Mouse (Mus musculus): ENCODE data around the gene Zfand4. TPM values are rescaled to one million over a fixed set of nuclear protein-coding genes. Genes with fewer than 3 reads are reported as not detected.
A peak's percentile ranks its signal among the peaks of the same experiment; 100 is the strongest.
"Not testable (repeated sequence)": the region's sequence is repeated elsewhere in the genome, so short reads cannot be mapped to it uniquely, and the experiment has no call there.

Zfand4 gene
- 0.35 and 0.47 TPM in 2 replicates for polyA plus RNA-seq (2012; rRNA removed)

DNA sequence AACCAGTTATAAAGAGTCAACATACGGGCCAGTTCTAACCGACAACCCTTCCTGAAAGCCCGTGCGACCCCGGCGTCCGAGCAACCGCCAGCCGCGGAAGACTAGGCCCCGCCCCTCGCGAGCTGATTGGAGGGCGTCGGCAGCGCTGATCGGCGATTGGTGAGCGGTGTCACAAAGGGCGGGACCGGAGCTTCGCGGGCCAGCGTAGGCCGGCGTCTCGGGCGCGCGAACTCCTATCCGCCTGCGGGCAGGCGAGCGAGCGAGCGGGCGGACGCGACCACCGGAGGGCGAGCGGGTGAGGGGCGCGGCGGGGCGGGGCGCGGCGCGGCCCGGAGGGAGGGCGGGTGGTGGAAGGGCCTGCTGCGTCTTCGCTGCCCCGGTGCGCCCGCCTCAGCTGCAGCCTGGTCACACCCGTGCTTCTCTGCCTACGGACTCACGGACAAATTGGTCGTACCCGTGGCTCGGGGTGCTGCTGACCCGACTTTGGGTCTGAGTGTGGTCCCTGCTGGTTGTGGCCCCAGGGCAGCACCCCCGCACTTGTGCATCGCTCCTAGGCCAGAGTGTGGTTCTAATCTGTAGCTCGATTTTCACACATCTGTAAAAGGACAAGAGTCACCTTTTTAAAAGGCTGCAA is at the start of gene Zfand4:
Zfand4 (plus strand) TSS at position 205 of the 634 bp plus-strand sequence.
- Histone ChIP-seq H3K27ac (ENCODE audit: insufficient read depth, low read length) (no peak within 1 kb of the TSS; the same call in 1 of the 2 replicates), H3K4me3 (ENCODE audit: extremely low read depth, insufficient read depth, insufficient read length) (peak within 1 kb of the TSS; percentile 68), H3K36me3 (ENCODE audit: control insufficient read depth, insufficient read depth, low read length) (peaks cover 8% of the 10 kb centered on the region), H3K4me1 (ENCODE audit: control insufficient read depth, insufficient read depth, insufficient read length) (peaks cover 2% of the 10 kb centered on the region), H3K27me3 (ENCODE audit: control insufficient read depth, insufficient read depth, low read length) (no peaks in the 10 kb centered on the region)
- peak; percentile 53 to 90 for DNase-seq (ENCODE audit: low read depth in 1 of 2, low spot score in 2 of 2)
- TF ChIP-seq CTCF (IDR thresholded peaks at IDR 0.05; ENCODE audit: extremely low read depth, insufficient read depth, insufficient read length, insufficient replicate concordance), result no peak
- TF ChIP-seq POLR2A (IDR thresholded peaks at IDR 0.05; ENCODE audit: low read depth, low read length), result no peak
- under 1% methylated on average over 50 of the region's 67 CpGs for WGBS

DNA sequence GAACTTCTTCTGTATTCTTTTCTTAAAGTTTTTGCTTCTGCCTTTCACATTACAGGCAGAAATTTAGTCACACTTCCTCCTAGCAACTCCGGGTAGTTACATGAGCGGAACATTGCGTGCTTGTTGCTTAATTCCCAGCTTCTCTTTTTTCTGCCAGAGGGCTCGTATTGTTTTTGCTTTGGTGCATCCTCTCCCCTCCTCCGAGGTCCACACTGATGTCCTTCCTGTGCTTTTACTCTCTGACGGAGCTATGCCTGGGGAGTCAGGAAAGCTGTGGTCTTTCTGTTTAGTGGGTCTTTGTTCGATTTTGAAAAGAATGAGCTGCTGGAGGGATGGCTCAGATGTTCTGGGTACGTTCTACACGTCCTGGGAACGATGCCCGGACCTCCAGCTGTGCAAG is 36.3 kb upstream of the Zfand4 start:
- Histone ChIP-seq H3K36me3 (ENCODE audit: control insufficient read depth, insufficient read depth, low read length) (peaks cover 32% of the 10 kb centered on the region), H3K27me3 (ENCODE audit: control insufficient read depth, insufficient read depth, low read length) (no peaks in the 10 kb centered on the region), H3K4me1 (ENCODE audit: control insufficient read depth, insufficient read depth, insufficient read length) (no peaks in the 10 kb centered on the region), H3K4me3 (ENCODE audit: extremely low read depth, insufficient read depth, insufficient read length) (no peak overlapping the region), H3K27ac (ENCODE audit: insufficient read depth, low read length) (peak overlapping the region; percentile 55)
- no peak for TF ChIP-seq POLR2A (IDR thresholded peaks at IDR 0.05; ENCODE audit: low read depth, low read length)
- WGBS, result 61% methylated on average over 11 of the region's 11 CpGs
- no peak for DNase-seq (ENCODE audit: low read depth in 1 of 2, low spot score in 2 of 2)

DNA sequence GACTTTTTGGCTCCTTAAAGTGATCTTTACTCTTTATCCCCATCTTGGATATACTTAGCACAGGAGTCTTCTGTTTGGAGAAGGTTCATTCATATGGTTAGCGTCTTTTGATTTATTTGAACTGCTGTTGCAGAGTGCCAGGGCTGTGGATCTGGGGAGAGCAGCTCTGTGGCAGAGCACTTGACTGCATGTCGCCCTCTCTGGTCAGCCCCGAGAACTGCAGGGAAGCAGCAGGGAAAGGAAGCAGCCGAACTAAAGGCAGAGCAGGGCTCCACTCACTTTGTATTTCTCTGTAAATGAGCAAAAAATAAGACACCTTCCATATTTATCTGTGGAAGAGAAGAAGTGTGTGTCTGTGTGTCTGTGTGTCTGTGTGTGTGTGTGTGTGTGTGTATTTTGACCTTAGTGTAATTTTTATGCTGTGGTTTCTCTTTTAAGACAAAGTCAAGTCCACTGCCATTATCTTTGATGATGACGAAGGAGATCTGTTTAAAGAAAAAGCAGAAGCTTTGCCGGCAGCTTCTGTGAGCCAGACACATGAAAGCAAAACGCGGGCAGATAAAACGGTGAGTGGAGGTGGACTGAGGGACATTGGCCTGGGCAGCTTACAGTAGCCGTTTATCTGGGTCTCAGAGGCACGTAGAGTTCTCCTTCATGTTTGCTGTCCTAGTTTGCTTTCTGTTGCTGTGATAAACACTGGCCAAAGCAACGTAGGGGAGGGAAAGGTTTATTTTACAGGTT is 35.1 kb upstream of the Zfand4 start:
- no peaks in the 10 kb centered on the region for H3K27me3 ChIP-seq (ENCODE audit: control insufficient read depth, insufficient read depth, low read length)
- H3K4me1 ChIP-seq (ENCODE audit: control insufficient read depth, insufficient read depth, insufficient read length), result no peaks in the 10 kb centered on the region
- DNase-seq (ENCODE audit: low read depth in 1 of 2, low spot score in 2 of 2), result peak; percentile 19 to 63
- TF ChIP-seq POLR2A (IDR thresholded peaks at IDR 0.05; ENCODE audit: low read depth, low read length), result no peak
- TF ChIP-seq CTCF (IDR thresholded peaks at IDR 0.05; ENCODE audit: extremely low read depth, insufficient read depth, insufficient read length, insufficient replicate concordance), result peak; percentile 90
- H3K4me3 ChIP-seq (ENCODE audit: extremely low read depth, insufficient read depth, insufficient read length), result no peak overlapping the region
- peaks cover 27% of the 10 kb centered on the region for H3K36me3 ChIP-seq (ENCODE audit: control insufficient read depth, insufficient read depth, low read length)
- 58% methylated on average over 12 of the region's 12 CpGs for WGBS
- H3K27ac ChIP-seq (ENCODE audit: insufficient read depth, low read length), result no peak overlapping the region

DNA sequence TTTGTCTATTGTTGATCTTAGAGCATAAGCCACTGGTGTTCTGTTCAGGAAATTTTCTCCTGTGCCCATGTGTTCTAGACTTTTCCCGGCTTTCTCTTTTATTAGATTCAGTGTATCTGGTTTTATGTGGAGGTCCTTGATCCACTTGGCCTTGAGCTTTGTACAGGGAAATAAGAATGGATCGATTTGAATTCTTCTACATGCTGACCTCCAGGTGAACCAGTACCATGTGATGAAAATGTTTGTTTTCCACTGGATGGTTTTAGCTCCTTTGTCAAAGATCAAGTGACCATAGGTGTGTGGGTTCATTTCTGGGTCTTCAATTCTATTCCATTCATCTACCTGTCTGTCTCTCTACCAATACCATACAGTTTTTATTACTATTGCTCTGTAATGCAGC is 29.2 kb upstream of the Zfand4 start:
- not testable (repeated sequence) for H3K27ac ChIP-seq (ENCODE audit: insufficient read depth, low read length); DNase-seq (ENCODE audit: low read depth in 1 of 2, low spot score in 2 of 2); H3K4me3 ChIP-seq (ENCODE audit: extremely low read depth, insufficient read depth, insufficient read length); H3K27me3 ChIP-seq (ENCODE audit: control insufficient read depth, insufficient read depth, low read length); H3K4me1 ChIP-seq (ENCODE audit: control insufficient read depth, insufficient read depth, insufficient read length)
- WGBS, result 87% methylated on average over 2 of the region's 2 CpGs
- peaks cover 30% of the 10 kb centered on the region for H3K36me3 ChIP-seq (ENCODE audit: control insufficient read depth, insufficient read depth, low read length)

- H3K27me3 ChIP-seq (ENCODE audit: control insufficient read depth, insufficient read depth, low read length), result no peaks in the 10 kb centered on the region
- H3K4me1 ChIP-seq (ENCODE audit: control insufficient read depth, insufficient read depth, insufficient read length), result no peaks in the 10 kb centered on the region
- TF ChIP-seq CTCF (IDR thresholded peaks at IDR 0.05; ENCODE audit: extremely low read depth, insufficient read depth, insufficient read length, insufficient replicate concordance) (no peak), POLR2A (IDR thresholded peaks at IDR 0.05; ENCODE audit: low read depth, low read length) (no peak)
- no peak overlapping the region for H3K4me3 ChIP-seq (ENCODE audit: extremely low read depth, insufficient read depth, insufficient read length)
- WGBS, result 93% methylated on average over 5 of the region's 5 CpGs
- no peak for DNase-seq (ENCODE audit: low read depth in 1 of 2, low spot score in 2 of 2)
- no peak overlapping the region for H3K27ac ChIP-seq (ENCODE audit: insufficient read depth, low read length)
- H3K36me3 ChIP-seq (ENCODE audit: control insufficient read depth, insufficient read depth, low read length), result peaks cover 31% of the 10 kb centered on the region
Observed at GRCm38 (mm10) chr6:116235336-116235735, 28.7 kb upstream of the Zfand4 start.

DNA sequence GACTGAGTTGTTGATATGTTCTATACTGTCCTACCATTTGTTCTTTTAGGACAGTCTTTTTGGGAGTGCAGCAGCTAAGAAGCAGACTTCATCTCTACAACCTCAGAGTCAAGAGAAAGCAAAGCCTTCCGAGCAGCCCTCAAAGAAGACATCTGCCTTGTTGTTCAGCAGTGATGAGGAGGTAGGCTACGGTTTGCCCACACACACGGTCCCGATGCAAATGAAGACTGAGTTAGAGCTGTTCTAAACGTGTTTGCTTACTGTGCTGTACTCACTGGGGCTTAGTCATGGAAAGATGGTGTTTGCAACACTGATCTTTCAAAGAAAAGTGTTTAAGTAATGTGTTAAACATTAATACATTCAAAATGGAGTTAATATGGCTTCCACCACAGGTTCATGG is 25.9 kb upstream of the Zfand4 start:
- H3K27ac ChIP-seq (ENCODE audit: insufficient read depth, low read length), result no peak overlapping the region
- no peaks in the 10 kb centered on the region for H3K27me3 ChIP-seq (ENCODE audit: control insufficient read depth, insufficient read depth, low read length)
- no peaks in the 10 kb centered on the region for H3K4me1 ChIP-seq (ENCODE audit: control insufficient read depth, insufficient read depth, insufficient read length)
- 90% methylated on average over 5 of the region's 5 CpGs for WGBS
- no peak for DNase-seq (ENCODE audit: low read depth in 1 of 2, low spot score in 2 of 2)
- TF ChIP-seq CTCF (IDR thresholded peaks at IDR 0.05; ENCODE audit: extremely low read depth, insufficient read depth, insufficient read length, insufficient replicate concordance) (no peak), POLR2A (IDR thresholded peaks at IDR 0.05; ENCODE audit: low read depth, low read length) (no peak)
- H3K4me3 ChIP-seq (ENCODE audit: extremely low read depth, insufficient read depth, insufficient read length), result no peak overlapping the region
- H3K36me3 ChIP-seq (ENCODE audit: control insufficient read depth, insufficient read depth, low read length), result peaks cover 29% of the 10 kb centered on the region

DNA sequence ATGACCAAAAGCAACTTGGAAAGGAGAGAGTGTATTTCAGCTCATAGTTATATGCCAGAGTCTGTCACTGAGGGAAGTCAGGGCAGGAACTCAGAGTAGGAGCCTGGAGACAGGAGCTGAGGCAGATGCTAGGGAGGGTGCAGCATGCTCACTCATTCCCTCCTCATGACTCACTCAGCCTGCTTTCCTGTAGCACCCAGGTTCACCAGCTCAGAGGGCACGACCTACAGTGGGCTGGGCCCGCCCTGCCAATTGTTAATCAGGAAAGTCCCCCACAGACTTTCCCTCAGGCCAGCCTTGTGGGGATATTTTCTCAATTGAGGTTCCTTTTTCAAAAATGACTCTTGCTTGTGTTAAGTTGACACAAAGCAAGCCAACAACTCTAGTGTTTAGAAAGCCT is 23.7 kb upstream of the Zfand4 start:
- Histone ChIP-seq H3K27ac (ENCODE audit: insufficient read depth, low read length) (no peak overlapping the region), H3K36me3 (ENCODE audit: control insufficient read depth, insufficient read depth, low read length) (peaks cover 32% of the 10 kb centered on the region), H3K4me3 (ENCODE audit: extremely low read depth, insufficient read depth, insufficient read length) (no peak overlapping the region), H3K27me3 (ENCODE audit: control insufficient read depth, insufficient read depth, low read length) (no peaks in the 10 kb centered on the region), H3K4me1 (ENCODE audit: control insufficient read depth, insufficient read depth, insufficient read length) (no peaks in the 10 kb centered on the region)
- DNase-seq (ENCODE audit: low read depth in 1 of 2, low spot score in 2 of 2), result no peak
- WGBS, result 66% methylated on average over 2 of the region's 2 CpGs
- no peak for TF ChIP-seq CTCF (IDR thresholded peaks at IDR 0.05; ENCODE audit: extremely low read depth, insufficient read depth, insufficient read length, insufficient replicate concordance)
- TF ChIP-seq POLR2A (IDR thresholded peaks at IDR 0.05; ENCODE audit: low read depth, low read length), result no peak
